Mouse (Mus musculus) adrenal gland (tissue): ENCODE data around the gene Unc119b.
"Not testable (repeated sequence)": the region's sequence is repeated elsewhere in the genome, so short reads cannot be mapped to it uniquely, and the experiment has no call there.

Source experiments
- intact Hi-C: fragments of 180-260 bp; cut with DNase I; formaldehyde crosslinking; loops from one replicate; pipeline ENCODE4 v1.15.1; 2025

The Unc119b gene

DNA sequence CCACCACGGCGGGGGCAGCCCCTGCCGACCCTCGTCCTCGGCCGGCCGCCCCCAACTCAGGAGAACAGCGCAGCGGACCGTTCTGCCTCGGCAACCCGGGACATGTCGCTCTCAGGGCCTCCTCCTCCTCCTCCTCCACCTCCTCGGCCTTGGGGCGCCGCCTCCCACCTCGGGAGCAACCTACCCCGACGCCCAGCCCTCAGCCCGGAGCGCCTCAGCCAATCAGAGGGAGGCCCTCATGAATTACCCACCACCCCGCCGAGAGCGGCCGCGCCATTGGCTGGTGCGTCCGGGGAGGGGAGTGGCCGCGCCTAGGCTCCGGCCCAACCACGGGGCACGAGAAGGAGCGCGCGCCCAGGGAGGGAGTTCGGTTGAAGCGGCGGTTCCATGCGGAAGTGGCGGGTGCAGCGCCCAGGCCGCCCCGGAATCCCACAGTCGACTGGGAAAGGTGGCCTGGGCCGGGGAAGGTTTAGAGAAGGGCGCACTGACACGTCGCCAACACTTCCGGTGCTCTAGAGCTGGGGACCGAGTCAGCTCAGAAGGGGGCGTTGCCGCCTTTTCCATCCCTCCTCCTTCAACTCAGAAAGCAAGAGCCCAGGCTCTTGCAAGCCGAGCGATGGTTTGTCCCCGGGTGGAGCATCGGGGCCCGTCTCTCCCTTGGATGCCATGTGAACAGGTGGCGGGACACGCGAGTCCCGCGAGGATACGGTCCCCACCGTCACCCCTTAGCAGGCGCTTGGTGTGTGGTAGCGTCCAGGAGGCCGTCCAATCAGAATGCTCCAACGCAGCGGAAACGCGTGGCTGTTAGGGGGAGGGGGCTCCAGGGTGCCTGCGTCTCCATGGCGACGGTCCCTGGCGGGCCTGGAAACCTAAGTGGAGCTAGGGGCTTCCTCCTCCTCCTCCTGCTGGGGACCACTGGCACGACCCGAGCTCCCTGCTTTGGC is 23.5 kb upstream of the Unc119b start, which contains the start of gene Mlec:
Mlec (minus strand) TSS at position 140 of the 944 bp plus-strand sequence.
- intact Hi-C loops: no loop called here

DNA sequence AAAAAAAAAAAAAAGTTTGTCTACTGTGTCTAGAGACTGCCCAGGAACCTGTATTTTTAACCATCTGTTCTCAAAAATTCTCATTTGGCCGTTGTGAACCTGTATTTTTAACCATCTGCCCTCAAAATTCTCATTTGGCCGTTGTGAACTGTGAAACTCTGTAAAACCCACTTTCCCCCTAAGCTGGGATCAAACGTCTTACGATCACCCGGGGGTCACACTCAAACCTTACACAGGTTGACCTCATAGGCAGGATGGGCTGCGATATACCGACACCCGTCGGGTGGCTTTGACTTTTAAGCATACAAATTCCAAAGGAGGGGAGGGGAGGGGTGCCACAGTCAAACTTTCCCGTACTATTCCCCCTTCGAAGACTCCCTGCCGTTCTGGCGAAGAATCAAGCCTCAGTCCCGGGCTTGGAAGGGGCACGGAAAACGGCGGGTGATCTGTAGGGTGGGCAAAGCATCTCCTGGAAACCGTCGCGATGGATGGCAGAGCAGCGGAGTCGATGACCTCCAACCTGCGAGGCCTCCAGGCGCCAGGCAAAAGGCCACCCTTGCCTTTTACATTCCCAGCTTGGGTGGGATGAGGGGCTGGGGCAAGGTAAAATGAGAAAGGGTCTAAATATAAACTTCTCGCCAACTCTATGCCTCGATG is 22.3 kb upstream of the Unc119b start:
- intact Hi-C loops: no loop called here

DNA sequence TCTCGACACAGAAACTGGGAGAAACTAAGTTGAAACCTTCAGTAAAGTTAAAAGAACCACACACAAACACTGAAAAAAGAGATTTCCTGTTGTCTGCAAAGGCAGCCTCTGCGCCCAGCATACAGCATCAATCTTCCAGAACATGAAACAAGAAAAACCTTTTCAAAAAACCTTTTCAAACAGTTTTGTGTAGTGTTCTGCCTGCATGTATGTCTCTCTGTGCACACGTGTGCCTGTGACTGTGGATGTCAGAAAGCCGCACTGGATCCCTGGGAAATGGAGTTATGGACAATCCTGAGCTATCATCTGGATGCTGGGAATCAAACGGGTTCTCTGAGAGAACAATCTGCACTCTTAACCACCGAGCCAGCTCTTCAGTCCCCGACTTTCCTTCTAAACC is 21.6 kb upstream of the Unc119b start:
- intact Hi-C loops: no loop called here

DNA sequence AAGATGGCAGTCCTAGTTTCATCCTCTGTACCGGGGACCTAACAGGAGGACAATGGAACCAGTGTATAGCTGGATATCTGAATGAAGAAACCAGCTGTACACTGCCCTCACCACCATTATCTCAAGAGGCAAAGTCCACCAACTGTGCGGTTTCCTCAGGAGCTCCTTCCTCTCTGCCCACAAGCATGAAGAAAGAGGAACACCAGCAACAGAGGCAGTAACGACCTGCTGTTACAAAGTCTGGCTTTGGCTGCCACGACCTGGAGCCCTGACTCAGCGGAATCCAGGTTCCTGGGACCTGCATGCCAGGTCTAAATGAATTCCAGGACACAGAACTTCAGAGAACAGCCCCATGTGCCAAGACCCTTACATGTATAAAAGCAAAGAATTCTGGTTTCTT is 21.1 kb upstream of the Unc119b start:
- intact Hi-C loops: no loop called here

DNA sequence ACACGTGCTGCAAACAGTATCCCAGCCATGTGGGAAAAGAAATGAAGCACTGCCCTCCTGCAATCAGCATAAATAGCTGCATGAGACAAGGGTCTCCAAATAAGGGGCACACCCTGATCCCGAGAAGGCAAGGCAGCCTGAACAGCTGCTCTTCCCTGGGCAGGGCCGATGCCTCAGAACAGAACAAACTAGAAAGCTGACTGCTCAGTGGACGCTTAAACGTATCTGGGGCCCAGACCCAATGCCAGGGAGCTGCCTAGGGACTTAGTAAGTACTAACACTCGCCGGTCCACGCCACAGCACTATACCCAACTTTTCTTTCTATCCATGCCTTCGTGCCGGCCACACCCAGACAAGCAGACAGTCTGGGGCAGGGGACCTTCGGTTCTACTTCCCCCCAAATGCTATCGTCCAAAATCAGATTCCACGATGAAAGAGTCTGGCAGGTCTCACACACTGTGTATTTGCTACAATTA is 20.4 kb upstream of the Unc119b start:
- intact Hi-C loops: no loop called here

DNA sequence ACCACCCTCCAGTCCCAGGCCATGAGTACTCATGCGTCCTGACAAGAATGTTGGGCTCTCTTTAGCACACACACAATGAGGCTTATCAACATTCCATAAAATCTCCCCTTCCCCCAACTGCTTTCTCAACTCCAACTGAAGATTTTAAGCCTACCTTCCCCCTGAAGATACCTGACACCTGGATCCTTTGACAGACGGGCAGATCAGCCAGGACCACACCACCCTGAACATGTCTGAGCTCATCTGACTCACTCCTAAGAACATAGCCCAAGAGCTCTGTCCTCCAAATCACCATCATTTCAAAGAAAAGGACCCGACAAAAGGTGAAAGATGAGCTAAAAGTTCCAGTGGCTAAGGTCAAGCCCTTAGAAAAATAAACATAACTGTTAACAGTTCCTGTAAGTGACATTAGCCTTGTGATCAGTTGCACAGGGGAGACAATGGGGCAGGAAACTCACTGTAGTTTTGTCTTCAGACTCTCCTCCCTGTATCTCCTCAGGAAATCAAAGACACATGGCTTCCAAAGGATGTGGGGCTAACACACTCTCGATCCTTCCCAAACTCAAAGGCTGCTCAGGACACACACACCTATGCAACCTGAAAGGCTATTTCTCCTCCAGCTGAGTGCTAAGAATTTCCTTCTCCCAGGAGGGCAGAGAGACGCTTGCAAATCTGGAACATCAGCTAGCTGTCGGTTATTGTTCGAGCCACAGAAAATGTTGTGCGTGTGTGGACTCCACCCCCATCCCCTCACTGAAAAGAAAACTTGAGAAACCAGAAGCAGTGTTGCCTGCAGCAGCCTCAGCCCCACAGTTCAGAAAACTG is 17.6 kb upstream of the Unc119b start:
- intact Hi-C loops: no loop called here

DNA sequence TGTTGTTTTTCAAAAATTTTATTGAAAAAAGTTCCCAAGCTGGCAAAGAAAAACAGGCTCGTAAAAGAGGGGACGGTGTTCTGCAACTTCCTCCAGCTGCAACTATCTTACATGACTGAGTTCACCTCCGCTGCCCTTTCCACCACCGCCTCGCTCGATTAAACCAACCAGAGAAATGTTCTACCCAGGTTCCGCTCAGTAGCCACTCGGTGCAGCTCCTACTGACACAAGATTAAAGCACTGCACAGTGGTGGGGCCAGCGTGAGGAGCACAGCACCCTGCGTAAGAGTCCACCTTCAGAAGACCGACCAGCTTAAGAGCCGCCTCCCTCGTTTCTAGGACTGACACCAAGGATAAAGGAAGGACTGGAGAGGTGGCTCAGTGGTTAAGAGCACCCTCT is 16.7 kb upstream of the Unc119b start:
- intact Hi-C loops: no loop called here

DNA sequence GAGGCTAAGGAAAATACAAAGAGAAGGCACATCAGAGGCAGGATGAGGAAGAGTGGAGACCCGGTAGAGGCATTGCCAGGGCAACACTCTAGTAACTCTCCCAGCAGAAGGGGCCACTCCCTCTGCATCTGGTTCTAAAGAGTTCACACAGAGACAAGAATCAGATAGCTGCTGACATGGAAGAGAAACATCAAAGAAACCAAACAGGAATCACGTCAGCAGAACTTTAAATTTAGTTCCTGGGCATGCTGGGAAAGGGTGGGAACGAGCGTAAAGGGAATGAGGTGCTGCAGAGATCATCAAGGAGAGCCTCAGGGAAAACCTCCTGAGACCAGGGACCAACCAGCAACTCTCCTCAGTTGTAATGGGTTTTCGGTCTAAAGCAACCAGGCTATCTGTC is 16.2 kb upstream of the Unc119b start:
- intact Hi-C loops: no loop called here

DNA sequence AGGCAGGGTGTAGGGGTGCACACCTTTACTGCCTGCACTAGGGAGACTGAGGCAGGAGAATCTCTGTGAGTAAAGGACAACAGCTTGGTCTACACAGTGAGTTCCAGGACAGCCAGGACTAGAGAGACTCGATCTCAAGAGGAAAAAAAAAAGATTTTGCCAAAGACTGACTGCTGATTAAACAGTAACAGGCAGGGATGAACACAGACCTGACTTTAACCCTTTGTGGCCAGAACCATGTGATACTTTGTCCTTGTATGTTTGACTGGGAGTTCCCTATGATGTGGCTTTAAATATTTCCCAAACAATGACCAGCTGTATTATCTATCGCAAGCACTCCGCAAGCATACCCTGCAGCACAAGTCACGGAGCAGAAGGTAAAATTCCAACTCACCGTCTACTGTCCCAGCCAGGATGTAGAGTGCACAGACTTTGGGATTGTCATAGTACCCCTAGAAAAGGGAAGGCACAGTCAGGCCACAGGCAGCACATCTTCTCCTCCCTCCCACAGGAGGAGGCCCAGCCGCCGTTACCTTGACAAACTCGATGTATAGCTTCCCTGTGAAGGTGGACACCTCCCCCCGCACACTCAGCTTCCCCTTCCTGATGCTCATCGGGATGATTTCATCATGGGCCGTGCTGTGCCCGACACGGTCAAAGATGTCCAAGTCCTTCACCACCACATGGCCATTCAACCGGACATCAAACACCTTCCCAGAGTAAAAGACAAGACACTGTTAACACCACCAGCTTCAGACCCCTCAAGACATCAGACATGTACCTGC is 15.1 kb upstream of the Unc119b start:
- intact Hi-C loops: no loop called here

DNA sequence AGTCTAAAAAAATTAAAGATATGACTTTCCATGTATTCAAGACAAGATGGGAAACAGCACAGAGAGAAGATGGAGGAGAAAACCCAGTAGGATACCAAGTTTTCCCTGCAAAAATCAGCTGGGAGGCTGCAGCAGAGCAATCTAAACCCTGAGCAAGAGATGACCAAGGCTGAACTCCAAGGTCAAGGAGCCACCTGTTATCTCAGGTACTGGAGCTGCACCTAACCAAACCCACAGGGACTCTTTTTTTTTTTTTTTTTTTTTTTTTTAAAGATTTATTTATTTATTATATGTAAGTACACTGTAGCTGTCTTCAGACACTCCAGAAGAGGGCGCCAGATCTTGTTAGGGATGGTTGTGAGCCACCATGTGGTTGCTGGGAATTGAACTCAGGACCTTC is 14.1 kb upstream of the Unc119b start:
- intact Hi-C loops: not testable (repeated sequence)

DNA sequence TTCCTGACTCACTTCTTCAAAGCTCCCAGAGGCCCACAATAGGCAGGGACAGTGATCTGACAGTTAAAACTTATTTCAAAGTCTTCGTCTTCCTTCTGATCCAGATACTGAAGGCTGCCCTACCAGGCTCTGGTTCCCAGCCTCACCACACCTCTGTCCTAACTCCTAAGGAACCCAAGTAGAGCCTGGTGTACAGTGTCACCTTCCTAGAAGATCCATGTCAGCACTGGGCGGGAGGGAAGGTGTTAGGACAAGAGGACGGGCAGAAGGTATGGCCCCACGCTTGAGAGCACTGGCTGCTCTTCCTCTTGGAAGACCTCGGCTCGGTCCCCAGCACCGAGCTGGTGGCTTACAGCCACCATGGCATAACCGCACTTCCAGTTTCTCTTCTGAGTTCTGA is 13.6 kb upstream of the Unc119b start:
- intact Hi-C loops: no loop called here

DNA sequence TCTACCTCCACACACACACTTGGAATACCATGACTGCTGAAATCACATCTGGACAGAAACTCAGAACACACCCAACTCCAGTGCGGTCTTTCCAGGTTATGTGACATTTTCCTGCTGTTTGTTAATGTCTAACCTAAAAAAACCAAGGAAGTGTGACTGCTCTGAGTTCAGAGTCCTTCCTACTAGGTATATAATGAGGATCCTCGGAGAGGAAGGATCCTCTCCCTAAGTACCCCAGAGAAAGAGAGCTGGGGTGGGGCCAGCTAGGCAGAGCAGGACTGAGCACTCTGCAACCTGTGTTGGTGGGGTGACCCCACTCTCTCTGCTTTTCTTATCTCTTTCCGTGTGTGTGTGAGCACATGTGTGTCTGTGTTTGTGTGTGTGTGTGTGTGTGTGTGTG is 12.6 kb upstream of the Unc119b start:
- intact Hi-C loops: no loop called here

DNA sequence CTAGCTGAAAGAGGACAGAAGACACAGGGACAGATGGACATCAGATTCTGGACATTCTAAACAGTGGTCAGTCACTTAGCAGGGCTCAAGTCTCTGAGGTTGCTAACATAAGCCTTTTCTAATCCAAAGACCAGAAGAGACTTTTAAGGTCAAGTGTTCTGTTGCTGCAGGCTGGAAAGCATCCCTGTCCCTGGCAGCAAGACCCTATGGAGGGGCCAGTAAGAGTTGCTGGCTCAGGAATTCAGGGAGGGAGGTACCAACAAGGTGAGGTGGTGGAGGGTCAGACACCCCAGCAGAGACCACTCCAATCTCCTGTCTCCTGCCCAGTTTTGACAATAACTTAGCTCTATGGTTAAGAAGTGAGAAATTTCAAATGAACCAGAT is 12.0 kb upstream of the Unc119b start:
- intact Hi-C loops: no loop called here

DNA sequence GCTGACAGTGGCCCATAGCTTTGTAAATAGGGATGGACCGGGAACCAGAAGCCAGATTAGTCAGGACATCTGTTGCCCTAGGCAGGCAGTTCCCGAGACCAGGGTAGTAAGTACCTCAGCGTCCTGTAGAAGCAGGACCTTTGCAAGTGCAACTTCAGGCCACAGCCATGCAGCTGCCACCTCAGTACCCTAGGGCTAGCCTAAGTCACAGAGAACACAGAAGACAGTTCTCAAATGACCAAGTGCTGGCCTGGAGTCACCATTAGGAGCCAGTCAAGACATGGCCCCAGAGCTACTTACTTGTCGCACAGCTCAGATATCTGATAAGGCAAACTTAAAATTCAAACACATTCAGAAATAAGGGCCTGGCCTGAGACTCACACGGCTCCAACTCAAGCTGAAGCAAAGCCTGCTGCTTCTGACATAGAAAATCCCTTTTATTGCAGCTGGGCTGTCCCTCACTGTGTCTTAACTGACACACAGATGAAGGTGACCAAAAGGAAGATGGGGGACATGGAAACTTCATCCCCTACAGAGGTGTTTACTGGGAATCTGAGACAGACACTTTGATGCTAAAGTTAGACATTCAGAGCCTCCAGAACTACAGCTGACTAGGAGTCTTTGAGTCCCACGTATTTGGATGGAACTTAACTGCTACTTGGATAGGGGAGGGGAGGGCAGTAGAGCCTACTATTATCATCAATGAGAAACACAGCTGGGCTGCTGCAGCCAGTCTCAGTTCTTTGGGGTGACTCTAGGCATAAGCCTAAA is 11.4 kb upstream of the Unc119b start:
- intact Hi-C loops: no loop called here

DNA sequence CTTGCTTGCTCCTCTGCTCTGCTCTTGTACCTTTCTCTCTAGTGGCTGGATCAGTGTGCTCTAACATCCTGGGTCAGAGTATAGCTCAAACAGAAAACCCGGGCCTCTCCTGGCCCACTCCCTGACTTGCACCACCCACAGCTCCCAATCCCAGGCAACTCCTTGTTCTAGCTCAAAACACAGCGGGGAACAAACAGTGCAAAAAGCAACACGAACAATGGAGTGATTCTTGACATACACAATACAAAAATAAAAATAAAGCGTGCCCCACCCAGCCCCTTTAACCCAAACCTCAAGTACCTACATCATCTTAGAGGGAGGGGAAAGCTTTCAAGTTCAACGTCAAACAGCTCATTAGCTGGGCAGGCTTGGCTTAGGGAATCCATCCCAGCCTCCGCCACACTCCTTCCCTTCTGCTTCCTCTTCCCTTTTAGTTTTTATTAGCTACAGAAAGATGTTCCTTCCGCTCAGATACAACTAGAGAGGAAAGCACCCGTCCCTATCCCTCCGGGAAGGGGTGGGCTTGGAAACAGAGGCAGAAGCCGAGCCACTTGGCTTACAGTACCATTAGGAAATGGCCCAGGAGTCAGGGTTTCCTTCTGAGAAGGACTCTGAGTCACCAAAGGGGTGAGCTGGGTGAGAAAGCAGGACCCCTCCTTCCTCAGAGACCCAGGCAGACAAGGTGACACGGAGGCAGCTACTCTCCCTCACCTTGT is 10.6 kb upstream of the Unc119b start:
- intact Hi-C loops: no loop called here

DNA sequence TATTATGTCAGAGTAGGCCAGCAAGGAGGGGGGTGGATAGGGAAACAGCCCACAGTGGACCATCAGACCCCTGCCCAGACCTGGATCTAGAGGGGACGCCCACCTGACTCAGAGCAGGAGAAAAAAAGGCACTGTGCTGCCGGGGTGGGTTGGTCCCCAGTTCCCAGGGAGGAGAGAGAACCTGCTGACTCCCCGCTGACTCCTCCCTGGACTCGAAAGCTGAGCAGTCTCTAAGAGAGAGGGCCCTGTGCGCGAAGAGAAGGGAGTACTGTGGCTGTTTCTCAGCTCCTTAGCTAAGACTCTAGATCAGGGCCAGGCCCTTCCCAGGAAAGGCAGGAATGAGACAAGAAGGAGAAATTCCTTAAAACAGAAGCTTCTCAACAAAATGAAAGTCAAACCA is 9.7 kb upstream of the Unc119b start:
- intact Hi-C loops: no loop called here

DNA sequence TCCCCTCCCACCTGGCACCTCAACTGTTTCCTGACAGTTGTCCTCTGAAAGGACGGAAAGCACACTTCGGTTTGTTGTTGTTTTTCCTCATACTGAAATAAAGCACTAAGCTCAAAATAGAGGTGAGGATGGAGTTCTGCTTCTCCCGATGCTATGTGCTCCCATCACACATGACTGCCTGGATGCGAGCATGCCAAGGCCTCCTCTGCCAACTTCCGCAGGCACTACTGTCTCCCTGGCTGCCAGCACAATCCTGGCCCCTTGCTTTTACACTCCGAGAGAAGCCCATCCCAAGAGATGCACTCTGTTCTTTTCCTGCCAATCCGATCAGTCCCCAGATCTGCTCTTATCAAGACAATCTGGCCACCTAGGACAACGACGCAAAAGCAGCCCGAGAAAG is 8.8 kb upstream of the Unc119b start:
- intact Hi-C loops: no loop called here

DNA sequence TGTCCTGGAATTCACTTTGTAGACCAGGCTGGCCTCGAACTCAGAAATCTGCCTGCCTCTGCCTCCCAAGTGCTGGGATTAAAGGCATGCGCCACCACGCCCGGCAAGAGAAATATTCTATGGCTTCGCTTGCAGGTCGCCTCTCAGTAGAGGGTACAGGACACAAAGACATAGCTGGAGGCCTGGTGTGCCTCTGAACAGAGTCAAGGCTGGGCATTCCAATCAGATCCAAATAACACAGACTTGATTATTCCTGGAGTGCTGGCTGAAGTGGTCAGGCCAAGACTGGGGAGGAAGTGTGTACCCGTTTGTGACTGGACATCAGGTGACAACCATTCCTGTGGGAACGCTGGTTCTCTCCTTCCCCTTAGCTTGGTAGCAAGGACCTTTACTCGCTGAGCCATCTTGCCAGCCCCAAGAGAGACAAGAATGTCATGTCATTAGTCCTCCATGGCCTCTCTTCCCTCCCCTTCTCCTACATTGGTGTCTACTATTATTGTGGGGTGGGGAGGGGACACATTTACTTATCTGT is 7.5 kb upstream of the Unc119b start:
- intact Hi-C loops: no loop called here

DNA sequence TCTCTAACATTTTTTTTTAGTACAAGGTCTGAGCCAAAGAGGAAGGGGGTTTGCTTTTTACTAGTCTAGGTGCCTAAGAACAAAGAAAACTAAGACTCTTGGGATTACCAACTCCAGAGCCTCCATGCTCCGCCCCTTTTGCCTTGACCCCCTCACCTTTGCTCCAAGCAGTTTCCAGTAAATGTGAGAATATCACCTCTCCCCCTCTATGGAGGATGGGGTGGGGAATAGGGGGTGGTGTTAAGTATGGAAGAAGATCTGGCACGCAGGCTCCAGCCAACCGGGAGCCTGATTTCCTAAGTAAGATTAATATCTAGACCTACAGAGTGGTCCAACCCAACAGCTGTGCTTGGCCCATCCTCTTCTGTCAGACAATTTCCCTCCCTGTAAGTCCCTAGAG is 6.0 kb upstream of the Unc119b start:
- intact Hi-C loops: no loop called here
